Mouse (Mus musculus) heart, embryonic 16.5 days (tissue): Measurements from ENCODE around the gene Lrrn2. TPM values are rescaled to one million over a fixed set of nuclear protein-coding genes. Genes with fewer than 3 reads are reported as not detected.

ENCODE experiments used
- ATAC-seq: fragments of 200-750 bp; cut with Nextera tagmentation; replicated peaks from 2 replicates; pipeline ENCODE4 v1.8.0; 2017; ENCODE audit warnings: moderate number of reproducible peaks; ENCODE audit not compliant: insufficient read depth, low FRiP score; ENCODE audit errors: extremely low read depth
- H3K27ac ChIP-seq: fragments of 300-500 bp; sonication (generic); 2 replicates; pipeline ENCODE4 v1.5.1; 2014; ENCODE audit warnings: mild to moderate bottlenecking, low read length, control low read depth, moderate library complexity
- H3K27me3 ChIP-seq: fragments of 300-500 bp; sonication (generic); 2 replicates; pipeline ENCODE4 v1.6.1; 2014; ENCODE audit warnings: low read length, mixed read lengths; ENCODE audit not compliant: control insufficient read depth, insufficient read depth
- H3K36me3 ChIP-seq: fragments of 300-500 bp; sonication (generic); 2 replicates; pipeline ENCODE4 v1.6.1; 2014; ENCODE audit not compliant: control insufficient read depth, insufficient read depth
- H3K4me1 ChIP-seq: fragments of 300-500 bp; sonication (generic); 2 replicates; pipeline ENCODE4 v1.6.1; 2014; ENCODE audit warnings: low read length, mixed read lengths; ENCODE audit not compliant: control insufficient read depth, insufficient read depth
- H3K4me2 ChIP-seq: fragments of 300-500 bp; sonication (generic); 2 replicates; pipeline ENCODE4 v1.6.1; 2014; ENCODE audit warnings: low read depth, mild to moderate bottlenecking, control low read depth, low read length
- H3K4me3 ChIP-seq: fragments of 300-500 bp; sonication (generic); 2 replicates; pipeline ENCODE4 v1.5.1; 2014; ENCODE audit warnings: mild to moderate bottlenecking, control low read depth, low read length
- H3K9ac ChIP-seq: fragments of 300-500 bp; sonication (generic); 2 replicates; pipeline ENCODE4 v1.6.1; 2014; ENCODE audit warnings: low read length, control low read depth
- H3K9me3 ChIP-seq: fragments of 300-500 bp; sonication (generic); replicated peaks from 2 replicates; pipeline ENCODE4 v1.6.1; 2016; ENCODE audit warnings: low read length; ENCODE audit not compliant: control insufficient read depth
- WGBS: fragments of 180-500 bp; shearing (Covaris S2); extraction: QIAGEN DNeasy Blood & Tissue Kit; methylation state at CpG from one replicate; pipeline ENCODE4 v1.1.7; 2014; 5-methylcytosine and 5-hydroxymethylcytosine counted together
- polyA plus RNA-seq: library from polyadenylated mRNA; unstranded; fragments of >200 nt; fragmentation: Nextera tagmentation; extraction: Ambion mirVana; gene quantifications from 2 replicates; pipeline ENCODE4 v1.2.1, GENCODE M21; 2015

The Lrrn2 gene
- polyA plus RNA-seq, 1 experiment from 2014 or later, result 8.4 TPM

DNA sequence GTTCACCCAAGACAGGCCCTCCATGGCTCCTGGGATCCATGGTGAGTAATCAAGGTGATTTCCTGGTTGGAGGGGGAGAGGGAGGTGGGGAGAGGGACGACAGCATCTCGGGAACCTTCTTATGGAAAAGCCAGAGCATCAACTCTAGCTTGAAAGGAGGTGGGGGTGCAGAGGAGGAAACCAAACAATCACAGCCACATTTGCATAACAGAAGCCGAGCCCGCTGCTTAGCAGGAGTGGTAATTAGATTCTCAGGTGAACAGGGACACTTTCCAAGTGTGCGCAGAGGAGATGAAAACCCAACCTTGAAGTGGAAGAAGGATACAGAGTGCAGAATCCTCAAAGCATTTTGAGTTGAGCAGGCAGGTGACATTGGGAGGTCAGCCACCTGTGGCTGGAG, 29.3 kb upstream of the Lrrn2 start:
- Histone ChIP-seq H3K9ac (no peak overlapping the region), H3K4me2 (no peak overlapping the region), H3K27me3 (no peaks in the 10 kb centered on the region), H3K9me3 (peaks cover 8% of the 10 kb centered on the region), H3K27ac (no peak overlapping the region), H3K4me1 (peaks cover 35% of the 10 kb centered on the region), H3K4me3 (no peak overlapping the region), H3K36me3 (no peaks in the 10 kb centered on the region)
- ATAC-seq, result no peak
- WGBS, result 67% methylated on average over 5 of the region's 5 CpGs

GRCm38 (mm10) chr1:132851296-132851695, 28.8 kb upstream of the Lrrn2 start:
- peak overlapping the region; percentile 91 for H3K27ac ChIP-seq
- no peak overlapping the region for H3K4me2 ChIP-seq
- H3K9me3 ChIP-seq, result peaks cover 8% of the 10 kb centered on the region
- ATAC-seq, result no peak
- no peaks in the 10 kb centered on the region for H3K36me3 ChIP-seq
- WGBS, result 64% methylated on average over 2 of the region's 2 CpGs
- no peaks in the 10 kb centered on the region for H3K27me3 ChIP-seq
- no peak overlapping the region for H3K4me3 ChIP-seq
- H3K9ac ChIP-seq, result no peak overlapping the region
- H3K4me1 ChIP-seq, result peaks cover 35% of the 10 kb centered on the region

GRCm38 (mm10) chr1:132851771-132852170, 28.3 kb upstream of the Lrrn2 start:
- WGBS, result 40% methylated on average over 4 of the region's 4 CpGs
- peak; percentile 90 for ATAC-seq
- Histone ChIP-seq H3K4me2 (no peak overlapping the region), H3K4me3 (no peak overlapping the region), H3K9ac (no peak overlapping the region), H3K36me3 (no peaks in the 10 kb centered on the region), H3K27ac (peak overlapping the region; percentile 91), H3K4me1 (peaks cover 35% of the 10 kb centered on the region), H3K27me3 (no peaks in the 10 kb centered on the region), H3K9me3 (peaks cover 8% of the 10 kb centered on the region)

GRCm38 (mm10) chr1:132853312-132853711, 26.8 kb upstream of the Lrrn2 start:
- H3K27ac ChIP-seq, result peak overlapping the region; percentile 91
- H3K4me2 ChIP-seq, result peak overlapping the region; percentile 10; the same call in 1 of the 2 replicates
- ATAC-seq, result peak; percentile 93
- H3K4me3 ChIP-seq, result no peak overlapping the region
- H3K36me3 ChIP-seq, result no peaks in the 10 kb centered on the region
- WGBS, result 6% methylated on average over 8 of the region's 8 CpGs
- H3K4me1 ChIP-seq, result peaks cover 38% of the 10 kb centered on the region
- H3K9ac ChIP-seq, result peak overlapping the region; percentile 5; the same call in 1 of the 2 replicates
- peaks cover 4% of the 10 kb centered on the region; the same call in 1 of the 2 replicates for H3K9me3 ChIP-seq
- no peaks in the 10 kb centered on the region for H3K27me3 ChIP-seq

DNA sequence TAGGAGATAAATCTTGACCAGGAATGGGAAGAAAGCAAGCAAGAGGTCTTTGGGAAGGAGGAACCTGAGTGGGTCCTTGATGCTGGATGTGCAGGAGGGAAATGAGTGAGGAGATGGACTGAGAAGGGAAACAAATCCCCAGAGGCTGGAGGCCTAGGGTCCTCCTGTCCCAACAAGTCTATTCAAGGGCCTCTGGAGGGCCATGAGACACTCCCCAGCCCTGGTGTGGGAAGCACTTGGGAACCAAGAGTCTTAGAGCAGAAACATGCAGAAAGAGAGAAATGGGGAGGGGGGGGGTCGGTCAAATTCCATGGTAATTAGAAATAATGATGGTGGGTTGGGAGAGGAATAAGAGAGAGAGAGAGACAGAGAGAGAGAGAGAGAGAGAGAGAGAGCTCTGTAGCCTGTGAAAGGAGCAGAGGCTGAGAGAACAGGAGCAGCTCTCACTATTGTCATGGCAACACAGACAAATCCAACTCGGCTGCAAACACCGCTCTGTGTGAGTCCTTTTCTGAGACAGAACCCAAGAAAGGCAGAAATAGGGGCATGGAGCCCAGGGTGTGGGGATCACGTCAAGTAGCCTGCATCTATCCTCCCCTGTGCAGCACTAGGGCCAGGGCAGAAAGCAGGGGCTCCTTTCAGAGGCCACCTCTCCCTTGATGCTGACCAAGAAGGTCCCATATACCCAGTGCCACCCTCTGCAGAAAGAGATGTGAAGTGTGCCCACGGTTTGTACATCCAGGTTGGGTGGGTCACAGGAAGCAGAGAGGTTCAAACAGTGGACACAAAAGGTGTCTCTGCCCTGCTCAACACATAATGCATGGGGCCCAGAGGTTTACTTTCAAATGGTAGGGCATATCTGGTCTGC, 21.3 kb upstream of the Lrrn2 start:
- Histone ChIP-seq H3K36me3 (no peaks in the 10 kb centered on the region), H3K27ac (no peak overlapping the region), H3K4me3 (no peak overlapping the region), H3K9ac (no peak overlapping the region), H3K9me3 (no peaks in the 10 kb centered on the region), H3K27me3 (no peaks in the 10 kb centered on the region), H3K4me2 (no peak overlapping the region), H3K4me1 (peaks cover 16% of the 10 kb centered on the region)
- 67% methylated on average over 5 of the region's 5 CpGs for WGBS
- no peak for ATAC-seq

- Histone ChIP-seq H3K4me1 (no peaks in the 10 kb centered on the region), H3K27me3 (no peaks in the 10 kb centered on the region), H3K9ac (no peak overlapping the region), H3K36me3 (no peaks in the 10 kb centered on the region), H3K9me3 (no peaks in the 10 kb centered on the region), H3K27ac (no peak overlapping the region), H3K4me3 (no peak overlapping the region), H3K4me2 (no peak overlapping the region)
- WGBS, result 48% methylated on average over 2 of the region's 2 CpGs
- no peak for ATAC-seq
These were observed 15.9 kb upstream of the Lrrn2 start for GRCm38 (mm10) chr1:132864220-132864619.

- no peaks in the 10 kb centered on the region for H3K9me3 ChIP-seq
- H3K27me3 ChIP-seq, result no peaks in the 10 kb centered on the region
- no peaks in the 10 kb centered on the region for H3K4me1 ChIP-seq
- H3K27ac ChIP-seq, result no peak overlapping the region
- no peaks in the 10 kb centered on the region for H3K36me3 ChIP-seq
- no peak overlapping the region for H3K4me2 ChIP-seq
- no peak for ATAC-seq
- H3K9ac ChIP-seq, result no peak overlapping the region
- WGBS, result 61% methylated on average over 4 of the region's 4 CpGs
- no peak overlapping the region for H3K4me3 ChIP-seq
These were observed 14.5 kb upstream of the Lrrn2 start for GRCm38 (mm10) chr1:132865585-132865984.

DNA sequence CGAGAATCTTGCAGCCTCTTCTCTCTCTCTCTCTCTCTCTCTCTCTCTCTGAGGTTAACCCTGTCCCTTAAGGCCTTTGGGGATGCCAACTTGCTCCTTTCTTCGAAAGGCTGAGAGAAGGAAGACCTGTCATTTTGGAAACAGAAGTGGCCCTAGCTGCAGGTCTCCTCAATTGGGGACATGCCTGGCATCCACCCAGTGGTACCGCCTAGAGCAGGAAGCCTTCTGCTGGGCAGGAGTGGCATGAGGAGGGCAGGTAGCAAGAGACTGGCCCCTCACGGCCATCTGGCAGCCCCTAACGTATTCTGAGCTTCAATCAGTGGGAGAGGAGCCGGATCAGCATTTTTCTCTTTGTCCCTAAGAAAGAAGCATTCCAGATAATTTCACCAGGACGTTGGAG, 9.7 kb upstream of the Lrrn2 start:
- H3K36me3 ChIP-seq, result no peaks in the 10 kb centered on the region
- ATAC-seq, result no peak
- WGBS, result 64% methylated on average over 7 of the region's 7 CpGs
- H3K27me3 ChIP-seq, result no peaks in the 10 kb centered on the region
- no peak overlapping the region for H3K9ac ChIP-seq
- no peaks in the 10 kb centered on the region for H3K4me1 ChIP-seq
- H3K4me3 ChIP-seq, result no peak overlapping the region
- H3K9me3 ChIP-seq, result no peaks in the 10 kb centered on the region
- no peak overlapping the region for H3K4me2 ChIP-seq
- no peak overlapping the region for H3K27ac ChIP-seq

GRCm38 (mm10) chr1:132878951-132879610, 992 bp upstream of the Lrrn2 start:
- ATAC-seq, result no peak
- 41% methylated on average over 11 of the region's 11 CpGs for WGBS
- Histone ChIP-seq H3K4me1 (peaks cover 15% of the 10 kb centered on the region), H3K4me2 (no peak overlapping the region), H3K27ac (no peak overlapping the region), H3K27me3 (peaks cover 30% of the 10 kb centered on the region), H3K9ac (no peak overlapping the region), H3K36me3 (no peaks in the 10 kb centered on the region), H3K9me3 (no peaks in the 10 kb centered on the region), H3K4me3 (no peak overlapping the region)
